Mouse (Mus musculus) E14TG2a.4 (cell line): ENCODE data around the gene Grb2.

Source experiments
- CTCF ChIP-seq: conservative IDR thresholded peaks from 2 replicates; pipeline ENCODE4 v1.5.1; 2014; ENCODE audit warnings: low read length
- NANOG ChIP-seq: IDR thresholded peaks from 2 replicates; pipeline ENCODE4 v1.6.1; 2014; ENCODE audit warnings: borderline replicate concordance, low read length, mixed read lengths
- POU5F1 ChIP-seq: IDR thresholded peaks from 2 replicates; pipeline ENCODE4 v1.6.1; 2014; ENCODE audit warnings: low read length, borderline replicate concordance

DNA sequence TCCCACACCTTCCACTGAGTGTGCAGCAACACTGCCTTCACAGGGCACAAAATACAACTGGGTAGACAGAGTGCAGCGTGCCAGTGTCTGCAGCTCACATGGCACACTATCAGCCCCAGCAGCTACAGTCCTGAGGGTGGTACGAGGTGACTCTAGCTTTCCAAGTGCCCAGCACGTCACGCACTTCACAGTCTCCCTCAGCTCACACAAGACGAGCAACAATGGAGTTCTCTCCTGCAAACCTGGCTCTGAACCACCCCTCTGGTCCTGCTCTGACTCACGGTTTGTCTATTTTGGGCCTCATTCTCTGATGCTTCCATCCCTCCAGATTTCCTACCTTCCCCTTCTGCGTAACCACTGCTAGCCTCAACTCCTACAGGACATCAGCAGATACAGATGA is 108.7 kb downstream of the Grb2 start:
- TF ChIP-seq CTCF (no peak), NANOG (no peak), POU5F1 (no peak)
